Mouse (Mus musculus): ENCODE measurements around the gene Lipe.
A peak's percentile ranks its signal among the peaks of the same experiment; 100 is the strongest.

Gene Lipe

DNA sequence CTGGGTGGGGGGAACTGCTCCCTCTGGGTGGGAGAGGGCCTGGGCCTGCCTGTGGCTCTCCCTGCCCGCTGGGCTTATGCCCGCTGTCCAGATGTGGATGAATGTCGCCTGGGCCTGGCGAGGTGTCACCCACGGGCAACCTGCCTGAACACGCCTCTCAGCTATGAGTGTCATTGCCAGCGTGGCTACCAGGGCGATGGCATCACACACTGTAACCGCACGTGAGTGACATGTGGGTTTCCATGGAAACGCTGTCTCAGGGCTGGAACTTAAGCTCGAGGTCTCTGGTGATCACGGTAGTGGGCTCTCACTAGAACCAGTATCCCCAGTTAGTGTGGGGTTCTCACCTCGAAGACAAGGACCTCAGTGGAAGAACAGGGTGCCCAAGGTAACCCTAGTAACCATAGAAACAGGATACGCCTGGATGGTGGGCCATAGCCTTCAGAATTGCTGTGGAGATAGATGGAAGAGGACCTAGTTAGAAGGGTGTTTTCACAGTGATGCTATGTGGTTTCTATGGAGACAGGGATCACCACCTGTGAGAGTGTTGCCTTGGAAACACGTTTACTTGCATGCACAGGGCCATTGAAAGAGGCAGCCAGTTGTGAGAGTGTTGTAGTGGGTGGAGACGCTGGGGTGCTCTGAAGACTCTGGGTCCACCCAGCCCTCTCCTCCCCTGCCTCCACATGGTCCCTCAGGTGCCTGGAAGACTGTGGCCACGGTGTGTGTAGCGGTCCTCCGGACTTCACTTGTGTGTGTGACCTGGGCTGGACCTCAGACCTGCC is 57.3 kb downstream of the Lipe start:
- no peak for DNase-seq

DNA sequence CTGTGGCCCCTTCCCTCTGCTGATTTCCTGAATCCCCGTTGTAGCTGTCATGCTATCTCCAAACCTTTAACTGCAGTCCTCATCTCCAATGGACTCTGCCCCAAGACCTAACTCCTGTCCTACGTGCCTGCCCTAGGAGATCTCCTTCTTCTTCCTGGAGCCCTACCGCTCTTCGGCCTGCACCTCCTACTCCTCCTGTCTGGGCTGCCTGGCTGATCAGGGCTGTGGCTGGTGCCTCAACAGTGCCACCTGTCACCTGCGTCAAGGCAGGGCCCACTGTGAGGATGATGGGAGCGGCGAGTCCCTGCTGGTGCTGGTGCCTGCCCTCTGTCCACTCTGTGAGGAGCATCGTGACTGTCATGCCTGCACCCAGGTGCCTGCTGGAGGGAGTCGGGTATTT is 59.2 kb downstream of the Lipe start:
- no peak for DNase-seq

DNA sequence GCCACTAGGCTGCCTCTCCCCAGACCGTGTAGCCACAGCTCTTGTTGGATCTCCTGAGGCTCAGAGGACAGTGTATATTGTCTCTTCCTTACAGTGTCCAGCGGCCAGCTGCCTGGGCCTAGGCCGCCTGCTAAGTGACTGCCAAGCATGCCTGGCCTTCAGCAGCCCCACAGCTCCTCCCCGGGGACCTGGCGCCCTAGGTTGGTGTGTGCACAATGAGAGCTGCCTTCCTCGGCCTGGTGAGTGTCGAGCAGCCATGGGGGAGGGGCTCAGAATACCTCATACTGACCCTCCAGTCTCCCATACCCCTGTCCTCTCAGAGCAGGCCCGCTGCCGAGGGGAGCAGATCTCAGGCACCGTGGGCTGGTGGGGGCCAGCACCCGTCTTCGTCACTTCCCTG is 64.0 kb downstream of the Lipe start:
- no peak for DNase-seq

DNA sequence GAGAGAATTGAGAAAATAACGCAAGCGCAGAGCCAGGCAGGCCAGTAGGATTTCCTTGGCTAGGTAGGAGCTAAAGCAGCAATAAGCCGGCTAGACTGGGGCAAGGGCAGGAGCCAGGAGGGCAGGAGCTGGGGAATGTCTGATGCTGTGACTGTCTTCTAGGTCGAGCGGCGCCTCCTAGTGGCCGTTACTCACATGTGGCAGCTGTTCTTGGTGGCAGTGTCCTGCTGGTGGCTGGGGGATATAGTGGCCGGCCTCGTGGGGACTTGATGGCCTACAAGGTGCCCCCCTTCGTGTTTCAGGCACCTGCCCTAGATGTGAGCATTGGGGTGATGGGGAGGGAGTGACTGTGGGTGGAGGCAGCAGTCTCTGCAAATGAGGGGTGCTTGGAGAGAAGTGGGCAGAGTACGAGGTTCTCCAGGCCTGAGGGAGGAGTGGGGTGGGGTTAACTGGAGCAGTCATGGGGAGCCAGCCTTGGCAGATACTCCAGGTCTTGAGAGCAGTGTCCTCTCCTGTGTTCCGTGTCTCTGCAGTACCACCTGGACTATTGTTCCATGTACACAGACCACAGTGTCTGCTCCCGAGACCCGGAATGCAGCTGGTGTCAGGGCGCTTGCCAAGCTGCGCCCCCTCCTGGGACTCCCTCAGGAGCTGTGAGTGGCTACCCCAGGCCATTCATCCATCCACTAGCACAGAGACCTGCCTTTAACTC is 64.8 kb downstream of the Lipe start:
- peak; percentile 95 for DNase-seq

Data from heart, adult 11 months (tissue).